Mouse (Mus musculus): ENCODE data around the gene Tspear.
A peak's percentile ranks its signal among the peaks of the same experiment; 100 is the strongest.
"Not testable (repeated sequence)": the region's sequence is repeated elsewhere in the genome, so short reads cannot be mapped to it uniquely, and the experiment has no call there.

The Tspear gene

DNA sequence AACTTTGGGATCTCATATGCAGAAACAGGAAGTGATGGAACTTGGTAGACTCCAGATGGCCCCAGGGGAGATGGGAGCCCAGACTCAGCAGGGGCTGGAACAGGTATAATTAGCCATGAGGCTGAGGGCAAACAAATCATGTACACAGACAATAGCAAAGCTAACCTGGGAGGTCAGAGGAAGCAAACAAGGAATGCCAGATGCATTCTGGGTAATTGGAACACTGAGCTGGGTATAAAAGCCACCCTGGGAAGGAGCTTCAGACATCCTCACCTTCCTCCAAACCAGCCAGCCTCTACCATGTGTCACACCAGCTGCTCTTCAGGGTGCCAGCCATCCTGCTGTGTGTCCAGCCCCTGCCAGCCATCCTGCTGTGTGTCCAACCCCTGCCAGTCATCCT lies 24.8 kb downstream of the Tspear start, which contains the start of gene Gm10024:
TSS of gene Gm10024 (plus strand) at position 301 of the 400 bp plus-strand sequence.
- not testable (repeated sequence) for DNase-seq (ENCODE audit: low spot score in 2 of 2)

DNA sequence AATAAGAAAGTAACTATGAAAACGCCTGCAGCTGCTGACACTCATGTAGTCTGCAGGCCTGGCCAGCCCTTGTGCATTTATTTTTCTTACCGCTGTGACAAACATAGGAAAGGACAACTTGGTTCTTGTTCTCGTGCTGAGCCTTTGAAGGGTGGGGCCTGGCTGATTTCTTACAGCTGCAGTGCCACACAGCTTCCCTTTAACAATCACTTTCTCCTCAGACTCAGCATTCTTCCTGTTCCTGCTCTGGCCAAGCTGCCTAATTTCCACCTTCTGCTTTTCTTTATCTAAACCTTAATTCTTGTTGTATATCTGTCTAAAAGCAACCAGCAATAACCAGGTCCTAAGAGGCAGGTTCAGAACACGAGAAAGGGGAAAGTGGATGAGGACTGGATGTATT lies 27.4 kb downstream of the Tspear start:
- DNase-seq (ENCODE audit: low spot score in 2 of 2) = no peak

DNA sequence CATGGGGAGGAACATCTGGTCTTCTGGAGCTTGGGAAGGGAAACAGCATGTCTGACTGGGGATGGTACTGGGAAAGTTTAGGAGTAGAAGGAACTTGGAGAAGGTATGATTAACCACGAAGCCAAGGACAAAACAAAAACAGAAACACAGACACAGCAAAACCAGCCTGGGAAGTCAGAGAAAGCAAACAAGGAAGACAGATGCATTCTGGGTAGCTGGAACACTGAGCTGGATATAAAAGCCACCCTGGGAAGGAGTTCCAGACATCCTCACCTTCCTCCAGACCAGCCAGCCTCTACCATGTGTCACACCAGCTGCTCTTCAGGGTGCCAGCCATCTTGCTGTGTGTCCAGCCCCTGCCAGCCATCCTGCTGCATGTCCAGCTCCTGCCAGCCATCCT lies 29.1 kb downstream of the Tspear start, which contains the start of gene Gm10142:
TSS of gene Gm10142 (plus strand) at position 301 of the 400 bp plus-strand sequence.
- DNase-seq (ENCODE audit: low spot score in 2 of 2) = no peak

DNA sequence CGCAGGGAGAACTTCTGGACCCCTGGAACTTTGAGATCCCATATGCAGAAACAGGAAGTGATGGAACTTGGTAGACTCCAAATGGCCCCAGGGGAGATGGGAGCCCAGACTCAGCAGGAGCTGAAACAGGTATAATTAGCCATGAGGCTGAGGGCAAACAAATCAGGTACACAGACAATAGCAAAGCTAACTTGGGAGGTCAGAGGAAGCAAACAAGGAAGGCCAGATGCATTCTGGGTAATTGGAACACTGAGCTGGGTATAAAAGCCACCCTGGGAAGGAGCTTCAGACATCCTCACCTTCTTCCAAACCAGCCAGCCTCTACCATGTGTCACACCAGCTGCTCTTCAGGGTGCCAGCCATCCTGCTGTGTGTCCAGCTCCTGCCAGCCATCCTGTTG lies 33.9 kb downstream of the Tspear start, which contains the start of gene Krtap12-1:
TSS of gene Krtap12-1 (plus strand) at position 301 of the 400 bp plus-strand sequence.
- DNase-seq (ENCODE audit: low spot score in 2 of 2) = not testable (repeated sequence)

DNA sequence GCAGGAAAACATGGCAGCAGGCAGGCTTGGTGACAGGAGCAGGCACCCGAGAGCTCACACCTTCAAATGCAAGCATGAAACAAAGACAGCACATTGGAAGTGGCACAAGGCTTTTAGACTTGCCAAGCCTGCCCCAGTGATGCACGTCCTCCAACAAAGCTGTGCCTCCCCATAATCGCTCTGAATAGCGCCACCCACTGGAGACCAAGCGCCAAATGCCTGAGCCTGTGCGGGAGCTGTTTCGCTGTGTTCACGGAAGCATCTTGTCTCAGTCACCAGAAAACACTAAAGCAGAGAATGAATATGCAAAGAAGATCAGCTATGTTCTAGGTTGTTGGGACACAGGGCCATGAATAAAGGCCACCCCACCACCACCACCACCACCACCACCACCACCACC lies 38.5 kb downstream of the Tspear start:
- no peak for DNase-seq (ENCODE audit: low spot score in 2 of 2)

DNA sequence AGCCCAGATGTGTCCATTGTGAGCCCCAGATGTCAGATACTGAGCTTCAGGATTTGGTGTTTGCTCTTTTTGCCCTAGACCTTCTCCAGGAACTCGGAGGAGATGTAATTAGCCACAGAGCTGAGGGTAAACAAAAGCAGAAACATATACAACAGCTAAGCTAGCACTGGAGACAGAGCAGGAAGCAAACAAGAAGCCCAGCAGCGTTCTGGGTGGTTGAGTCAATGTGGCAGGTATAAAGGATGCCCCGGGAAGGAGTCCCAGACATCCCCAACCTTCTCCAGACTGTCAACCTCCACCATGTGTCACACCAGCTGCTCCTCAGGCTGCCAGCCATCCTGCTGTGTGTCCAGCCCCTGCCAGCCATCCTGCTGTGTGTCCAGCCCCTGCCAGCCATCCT lies 39.8 kb downstream of the Tspear start, which contains the start of gene Gm10100:
TSS of gene Gm10100 (plus strand) at position 301 of the 400 bp plus-strand sequence.
- DNase-seq (ENCODE audit: low spot score in 2 of 2) = no peak

DNA sequence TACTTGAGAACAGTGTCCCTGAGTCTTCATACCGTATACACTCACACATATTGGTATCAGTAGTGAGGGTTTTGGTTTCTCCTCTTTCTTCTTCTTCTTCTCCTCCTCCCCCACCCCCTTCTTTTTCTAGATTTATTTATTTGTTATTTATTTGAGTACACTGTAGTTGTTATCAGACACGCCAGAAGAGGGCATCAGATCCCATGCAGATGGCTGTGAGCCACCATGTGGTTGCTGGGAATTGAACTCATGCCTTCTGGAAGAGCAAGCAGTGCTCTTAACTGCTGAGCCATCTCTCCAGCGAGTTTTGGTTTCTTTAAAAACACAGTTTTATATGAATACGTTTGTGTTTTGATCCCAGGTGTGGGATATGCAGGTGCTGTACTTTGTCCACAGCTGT lies 41.9 kb downstream of the Tspear start:
- no peak for DNase-seq (ENCODE audit: low spot score in 2 of 2)

DNA sequence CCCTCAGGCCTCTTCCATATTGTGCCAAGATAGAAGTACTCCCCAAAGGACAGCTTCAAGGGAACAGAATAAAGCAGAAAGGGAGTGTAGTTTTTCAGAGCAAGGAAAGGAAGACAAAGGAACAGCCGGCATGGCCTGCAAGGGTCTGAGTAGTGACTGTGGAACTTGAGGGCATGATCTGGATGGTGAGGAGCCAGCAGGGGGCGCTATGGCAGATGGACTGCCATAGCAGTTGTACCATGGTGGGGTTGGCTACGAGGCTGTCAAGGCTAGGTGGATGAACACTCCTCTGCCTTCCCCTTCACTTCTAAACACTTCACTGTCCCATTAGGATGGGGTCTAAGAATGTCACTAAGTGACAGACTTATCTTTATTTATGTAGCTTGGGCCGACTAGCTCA lies 42.9 kb downstream of the Tspear start:
- DNase-seq (ENCODE audit: low spot score in 2 of 2) = no peak

DNA sequence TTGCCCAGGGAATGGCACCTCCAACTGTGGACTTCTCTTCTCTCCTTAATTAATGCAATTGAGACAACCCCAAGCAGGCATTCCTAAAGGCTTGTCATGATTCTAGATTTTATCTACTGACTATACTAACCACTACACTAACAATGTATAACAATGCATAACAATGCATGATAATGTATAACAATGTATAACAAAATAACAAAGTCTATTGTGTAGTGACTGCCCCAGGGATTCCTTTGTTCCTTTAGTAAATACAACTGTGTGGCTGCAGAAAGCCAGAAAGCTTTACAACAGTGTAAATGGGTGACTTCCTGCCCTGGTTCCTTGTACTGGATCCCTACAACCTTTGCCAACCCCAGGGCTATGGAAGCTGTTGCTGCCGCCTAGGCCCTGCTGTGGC lies 49.6 kb downstream of the Tspear start:
- DNase-seq (ENCODE audit: low spot score in 2 of 2) = no peak

DNA sequence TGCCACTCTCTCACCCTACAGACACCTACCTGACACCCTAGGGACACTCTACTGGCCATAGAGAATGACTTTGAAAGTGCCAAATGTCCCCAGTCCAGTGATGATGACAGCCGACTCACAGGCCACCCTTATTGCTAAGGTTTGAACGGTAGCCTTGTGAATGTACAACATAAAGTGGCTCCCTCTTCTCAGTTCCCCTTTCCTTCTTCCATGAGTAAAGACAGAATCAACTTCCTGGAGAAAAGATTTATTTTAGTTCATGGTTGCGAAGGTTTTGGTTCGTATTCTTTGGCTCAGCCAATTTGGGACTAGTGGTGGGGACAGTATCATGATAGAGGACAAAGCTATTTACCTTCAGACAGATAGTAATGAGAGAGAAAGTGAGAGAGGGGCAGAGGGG lies 52.6 kb downstream of the Tspear start:
- no peak for DNase-seq (ENCODE audit: low spot score in 2 of 2)

DNA sequence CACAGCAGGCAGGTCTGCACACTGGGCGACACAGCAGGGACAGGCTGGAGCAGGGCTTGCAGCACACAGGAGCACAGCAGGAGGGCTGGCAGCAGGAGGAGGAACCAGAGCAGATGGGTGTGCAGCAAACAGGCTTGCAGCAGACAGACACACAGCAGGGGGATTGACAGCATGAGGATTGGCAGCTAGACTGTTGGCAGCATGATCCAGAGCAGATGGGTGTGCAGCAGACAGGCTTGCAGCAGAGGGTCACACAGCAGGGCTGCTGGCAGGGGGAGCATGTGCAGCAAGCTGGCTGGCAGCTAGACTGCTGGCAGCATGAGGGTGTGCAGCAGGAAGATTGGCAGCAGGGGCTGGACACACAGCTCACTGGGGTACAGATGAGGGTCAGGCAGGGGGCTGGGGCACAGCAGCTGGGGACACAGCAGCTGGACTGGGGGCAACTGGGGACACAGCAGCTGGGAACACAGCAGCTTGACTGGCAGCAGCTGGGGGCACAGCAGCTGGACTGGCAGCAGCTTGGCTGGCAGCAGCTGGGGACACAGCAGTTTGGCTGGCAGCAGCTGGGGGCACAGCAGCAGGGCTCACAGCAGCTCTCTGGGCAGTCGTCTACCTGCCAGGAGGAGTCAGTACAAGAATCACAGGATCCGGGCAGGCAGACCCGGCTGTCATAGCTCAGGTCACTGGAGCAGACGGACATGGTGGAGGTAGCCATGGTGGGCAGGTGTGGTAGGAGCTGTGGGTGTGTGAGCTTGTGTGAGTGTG lies 55.7 kb downstream of the Tspear start, which contains the start of gene Gm18596:
TSS of gene Gm18596 (minus strand) at position 715 of the 765 bp plus-strand sequence.
- peak; percentile 27 to 32 for DNase-seq (ENCODE audit: low spot score in 2 of 2)

DNA sequence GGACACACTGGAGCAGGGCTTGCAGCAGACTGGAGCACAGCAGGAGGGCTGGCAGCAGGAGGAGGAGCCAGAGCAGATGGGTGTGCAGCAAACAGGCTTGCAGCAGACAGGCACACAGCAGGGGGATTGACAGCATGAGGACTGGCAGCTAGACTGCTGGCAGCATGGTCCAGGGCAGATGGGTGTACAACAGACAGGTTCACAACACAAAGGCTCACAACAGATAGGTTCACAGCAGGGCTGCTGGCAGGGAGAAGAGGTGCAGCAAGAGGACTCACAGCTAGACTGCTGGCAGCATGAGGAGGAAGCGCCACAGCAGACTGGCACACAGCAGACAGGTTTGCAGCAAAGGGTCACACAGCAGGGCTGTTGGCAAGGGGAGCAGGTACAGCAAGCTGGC lies 64.3 kb downstream of the Tspear start:
- DNase-seq (ENCODE audit: low spot score in 2 of 2) = not testable (repeated sequence)

DNA sequence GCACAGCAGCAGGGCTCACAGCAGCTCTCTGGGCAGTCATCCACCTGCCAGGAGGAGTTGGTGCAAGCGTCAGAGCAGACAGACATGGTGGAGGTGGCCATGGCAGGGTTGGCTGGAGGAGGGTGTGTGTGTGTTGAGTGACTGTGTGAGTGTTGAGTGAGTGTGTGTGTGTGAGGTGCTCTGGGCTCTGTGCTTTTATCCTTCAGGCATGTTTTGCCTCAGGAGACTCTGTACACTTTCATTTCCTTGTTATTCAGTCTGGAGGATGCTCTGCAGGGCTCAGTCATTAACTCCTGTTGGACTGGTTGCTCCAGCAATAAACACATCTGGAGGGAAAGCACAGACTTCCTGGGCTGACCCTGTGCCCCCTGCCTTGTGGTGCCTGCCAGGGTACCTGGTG lies 64.9 kb downstream of the Tspear start, which contains the start of gene Gm9736:
TSS of gene Gm9736 (minus strand) at position 101 of the 400 bp plus-strand sequence.
- DNase-seq (ENCODE audit: low spot score in 2 of 2) = not testable (repeated sequence)

DNA sequence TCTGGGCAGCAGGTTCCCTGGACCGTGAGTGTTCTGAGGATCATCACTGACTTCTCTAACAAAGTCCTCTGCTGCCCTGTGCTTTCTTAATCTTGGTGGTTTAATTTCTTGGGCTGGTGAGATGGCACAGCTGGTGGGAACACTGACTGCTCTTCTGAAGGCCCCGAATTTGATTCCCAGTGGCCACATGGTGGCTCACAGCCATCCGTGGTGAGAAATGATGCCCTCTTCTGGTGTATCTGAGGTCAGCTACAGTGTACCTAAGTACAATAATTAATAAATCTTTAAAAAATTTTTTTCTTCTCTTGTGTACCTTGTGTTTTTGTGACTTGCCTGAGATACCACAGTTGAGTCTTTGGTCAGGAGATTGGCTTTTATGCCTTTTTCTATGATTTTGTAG lies 65.9 kb downstream of the Tspear start:
- not testable (repeated sequence) for DNase-seq (ENCODE audit: low spot score in 2 of 2)

DNA sequence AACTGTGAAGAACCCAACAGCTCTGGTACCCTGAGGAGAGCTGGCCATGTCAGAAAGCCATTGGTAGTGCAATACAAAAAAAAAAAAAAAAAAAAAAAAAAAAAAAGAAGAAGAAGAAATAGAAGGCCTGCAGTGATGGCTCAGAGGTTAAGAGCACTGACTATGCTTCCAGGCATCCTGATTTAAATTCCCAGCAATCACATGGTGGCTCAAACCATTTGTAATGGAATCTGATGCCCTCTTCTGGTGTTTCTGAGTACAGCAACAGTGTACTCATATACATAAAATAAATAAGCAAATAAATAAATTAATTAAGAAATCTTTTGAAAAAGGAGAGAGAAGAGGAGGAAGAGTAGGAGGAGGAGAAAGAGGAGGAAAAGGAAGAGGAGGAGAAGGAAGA lies 67.1 kb downstream of the Tspear start:
- no peak for DNase-seq (ENCODE audit: low spot score in 2 of 2)

DNA sequence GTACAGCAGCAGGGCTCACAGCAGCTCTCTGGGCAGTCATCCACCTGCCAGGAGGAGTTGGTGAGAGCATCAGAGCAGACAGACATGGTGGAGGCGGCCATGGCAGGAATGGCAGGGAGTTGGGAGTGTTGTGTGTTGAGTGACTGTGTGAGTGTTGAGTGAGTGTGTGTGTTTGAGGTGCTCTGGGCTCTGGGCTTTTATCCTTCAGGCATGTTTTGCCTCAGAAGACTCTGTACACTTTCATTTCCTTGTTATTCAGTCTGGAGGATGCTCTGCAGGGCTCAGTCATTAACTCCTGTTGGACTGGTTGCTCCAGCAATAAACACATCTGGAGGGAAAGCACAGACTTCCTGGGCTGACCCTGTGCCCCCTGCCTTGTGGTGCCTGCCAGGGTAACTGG lies 73.2 kb downstream of the Tspear start, which contains the start of gene Gm3233:
TSS of gene Gm3233 (minus strand) at position 101 of the 400 bp plus-strand sequence.
- not testable (repeated sequence) for DNase-seq (ENCODE audit: low spot score in 2 of 2)

DNA sequence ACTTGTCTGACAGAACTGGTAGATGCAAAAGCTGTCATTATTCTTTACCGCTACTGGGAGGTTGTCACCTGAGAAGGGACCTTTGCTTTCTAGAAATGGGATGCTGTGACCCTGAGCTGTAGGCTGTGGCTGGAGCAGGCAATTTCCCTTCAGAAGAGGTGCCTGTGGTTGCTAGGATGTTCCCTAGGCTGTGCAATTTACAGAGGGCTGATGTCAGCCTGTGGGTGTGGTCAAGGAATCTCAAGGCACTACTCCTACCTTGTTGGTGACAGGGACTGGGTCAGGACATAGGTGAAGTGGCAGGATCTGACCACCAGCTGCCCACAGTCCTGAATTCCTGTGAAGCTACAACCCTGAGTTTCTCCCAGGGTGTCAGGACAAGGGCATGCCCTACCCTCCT lies 83.4 kb downstream of the Tspear start:
- DNase-seq (ENCODE audit: low spot score in 2 of 2) = no peak

DNA sequence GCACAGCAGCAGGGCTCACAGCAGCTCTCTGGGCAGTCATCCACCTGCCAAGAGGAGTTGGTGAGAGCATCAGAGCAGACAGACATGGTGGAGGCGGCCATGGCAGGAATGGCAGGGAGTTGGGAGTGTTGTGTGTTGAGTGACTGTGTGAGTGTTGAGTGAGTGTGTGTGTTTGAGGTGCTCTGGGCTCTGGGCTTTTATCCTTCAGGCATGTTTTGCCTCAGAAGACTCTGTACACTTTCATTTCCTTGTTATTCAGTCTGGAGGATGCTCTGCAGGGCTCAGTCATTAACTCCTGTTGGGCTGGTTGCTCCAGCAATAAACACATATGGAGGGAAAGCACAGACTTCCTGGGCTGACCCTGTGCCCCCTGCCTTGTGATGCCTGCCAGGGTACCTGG lies 84.9 kb downstream of the Tspear start, which contains the start of gene Gm3238:
TSS of gene Gm3238 (minus strand) at position 101 of the 400 bp plus-strand sequence.
- DNase-seq (ENCODE audit: low spot score in 2 of 2) = not testable (repeated sequence)

DNA sequence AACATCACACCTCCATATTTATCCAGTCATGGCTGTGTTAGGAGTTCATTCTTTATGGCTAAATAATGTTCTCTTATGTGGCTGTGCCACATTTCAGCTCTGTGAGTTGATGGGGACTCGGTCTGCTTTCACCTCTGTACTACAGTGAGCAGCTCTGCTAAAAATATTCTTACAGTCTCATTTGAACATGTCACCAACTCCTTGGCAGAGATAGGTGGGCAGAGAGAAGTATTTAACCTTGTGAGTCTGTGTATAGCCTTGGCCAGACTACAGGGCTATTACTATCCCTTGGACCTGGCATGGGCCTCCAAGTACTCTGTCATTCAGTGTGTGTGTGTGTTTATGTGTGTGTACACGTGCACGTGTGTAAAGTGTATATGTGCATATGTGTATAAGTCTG lies 85.8 kb downstream of the Tspear start:
- DNase-seq (ENCODE audit: low spot score in 2 of 2) = not testable (repeated sequence)

DNA sequence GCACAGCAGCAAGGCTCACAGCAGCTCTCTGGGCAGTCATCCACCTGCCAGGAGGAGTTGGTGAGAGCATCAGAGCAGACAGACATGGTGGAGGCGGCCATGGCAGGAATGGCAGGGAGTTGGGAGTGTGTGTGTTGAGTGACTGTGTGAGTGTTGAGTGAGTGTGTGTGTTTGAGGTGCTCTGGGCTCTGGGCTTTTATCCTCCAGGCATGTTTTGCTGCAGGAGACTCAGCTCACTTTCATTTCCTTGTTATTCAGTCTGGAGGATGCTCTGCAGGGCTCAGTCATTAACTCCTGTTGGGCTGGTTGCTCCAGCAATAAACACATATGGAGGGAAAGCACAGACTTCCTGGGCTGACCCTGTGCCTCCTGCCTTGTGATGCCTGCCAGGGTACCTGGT lies 90.5 kb downstream of the Tspear start, which contains the start of gene Gm7138:
TSS of gene Gm7138 (minus strand) at position 101 of the 400 bp plus-strand sequence.
- DNase-seq (ENCODE audit: low spot score in 2 of 2) = not testable (repeated sequence)

DNA sequence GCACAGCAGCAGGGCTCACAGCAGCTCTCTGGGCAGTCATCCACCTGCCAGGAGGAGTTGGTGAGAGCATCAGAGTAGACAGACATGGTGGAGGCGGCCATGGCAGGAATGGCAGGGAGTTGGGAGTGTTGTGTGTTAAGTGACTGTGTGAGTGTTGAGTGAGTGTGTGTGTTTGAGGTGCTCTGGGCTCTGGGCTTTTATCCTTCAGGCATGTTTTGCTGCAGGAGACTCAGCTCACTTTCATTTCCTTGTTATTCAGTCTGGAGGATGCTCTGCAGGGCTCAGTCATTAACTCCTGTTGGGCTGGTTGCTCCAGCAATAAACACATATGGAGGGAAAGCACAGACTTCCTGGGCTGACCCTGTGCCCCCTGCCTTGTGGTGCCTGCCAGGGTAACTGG lies 96.1 kb downstream of the Tspear start, which contains the start of gene Gm3250:
TSS of gene Gm3250 (minus strand) at position 101 of the 400 bp plus-strand sequence.
- DNase-seq (ENCODE audit: low spot score in 2 of 2) = not testable (repeated sequence)

DNA sequence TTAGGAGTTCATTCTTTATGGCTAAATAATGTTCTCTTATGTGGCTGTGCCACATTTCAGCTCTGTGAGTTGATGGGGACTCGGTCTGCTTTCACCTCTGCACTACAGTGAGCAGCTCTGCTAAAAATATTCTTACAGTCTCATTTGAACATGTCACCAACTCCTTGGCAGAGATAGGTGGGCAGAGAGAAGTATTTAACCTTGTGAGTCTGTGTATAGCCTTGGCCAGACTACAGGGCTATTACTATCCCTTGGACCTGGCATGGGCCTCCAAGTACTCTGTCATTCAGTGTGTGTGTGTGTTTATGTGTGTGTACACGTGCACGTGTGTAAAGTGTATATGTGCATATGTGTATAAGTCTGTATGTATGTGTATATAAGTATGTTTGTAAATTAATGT lies 97.0 kb downstream of the Tspear start:
- not testable (repeated sequence) for DNase-seq (ENCODE audit: low spot score in 2 of 2)

DNA sequence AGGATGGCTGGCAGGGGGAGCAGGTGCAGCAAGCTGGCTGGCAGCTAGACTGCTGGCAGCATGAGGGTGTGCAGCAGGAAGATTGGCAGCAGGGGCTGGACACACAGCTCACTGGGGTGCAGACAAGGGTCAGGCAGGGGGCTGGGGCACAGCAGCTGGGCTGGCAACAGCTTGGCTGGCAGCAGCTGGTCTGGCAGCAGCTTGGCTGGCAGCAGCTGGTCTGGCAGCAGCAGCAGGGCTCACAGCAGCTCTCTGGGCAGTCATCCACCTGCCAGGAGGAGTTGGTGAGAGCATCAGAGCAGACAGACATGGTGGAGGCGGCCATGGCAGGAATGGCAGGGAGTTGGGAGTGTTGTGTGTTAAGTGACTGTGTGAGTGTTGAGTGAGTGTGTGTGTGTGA lies 101.5 kb downstream of the Tspear start, which contains the start of gene Gm7137:
TSS of gene Gm7137 (minus strand) at position 325 of the 400 bp plus-strand sequence.
- DNase-seq (ENCODE audit: low spot score in 2 of 2) = not testable (repeated sequence)
